Comparison of ENCODE assay signal across 21 mouse cellular contexts in the genomic region with DNA sequence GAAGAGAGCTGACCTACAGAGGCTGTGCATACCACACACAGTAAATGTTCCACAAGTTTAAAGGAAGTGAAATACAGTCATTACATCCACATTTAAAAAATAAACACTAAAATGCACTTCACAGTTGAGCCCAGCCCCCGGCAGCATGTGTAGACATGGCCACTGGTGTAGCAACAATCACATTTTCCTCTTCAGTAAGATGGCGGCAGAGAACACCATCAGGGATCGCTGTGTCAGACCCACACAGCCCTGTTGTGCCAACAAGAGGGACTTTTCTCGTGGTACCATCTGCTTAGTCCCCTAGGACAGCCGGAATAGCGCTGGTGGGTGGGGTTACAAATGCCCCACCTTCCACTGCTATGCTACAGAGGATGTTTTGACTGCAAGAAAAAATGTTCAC.
"Had no signal": no experiment of that assay in that cellular context is flagged by ENCODE, and none has a peak within 500 bp of the region (broad histone marks: within the 10 kb centered on the region; RNA-seq: fewer than 3 reads in every experiment).

No protein-coding gene starts in this region.

- H3K9ac ChIP-seq: heart, embryonic 12.5 days; hindbrain, embryonic 13.5 days; hindbrain, embryonic 15.5 days; kidney, embryonic 15.5 days; limb, embryonic 12.5 days; liver, embryonic 12.5 days; liver, embryonic 14.5 days had no signal

- DNase-seq: gastrocnemius, postnatal 14 days; gastrocnemius, postnatal 36 days; heart, adult 18-20 months; heart, postnatal 10 days; kidney, adult 11 months; kidney, adult 2 months; kidney, adult 9 months; kidney, postnatal 14 days; kidney, postnatal 36 days; layer of hippocampus, adult 9-11 months; layer of hippocampus, postnatal 36 days had no signal

- H3K4me3 ChIP-seq: heart, embryonic 12.5 days; hindbrain, embryonic 13.5 days; hindbrain, embryonic 15.5 days; kidney, embryonic 15.5 days; limb, embryonic 10.5 days; limb, embryonic 12.5 days; liver, embryonic 12.5 days had no signal

- H3K4me2 ChIP-seq: heart, embryonic 12.5 days; hindbrain, embryonic 13.5 days; hindbrain, embryonic 15.5 days; kidney, embryonic 15.5 days; limb, embryonic 12.5 days; liver, embryonic 12.5 days had no signal

- H3K27ac ChIP-seq: hindbrain, embryonic 13.5 days; hindbrain, embryonic 15.5 days; hindbrain, postnatal 0 days; kidney, embryonic 15.5 days; kidney, postnatal 0 days; limb, embryonic 10.5 days; limb, embryonic 12.5 days; liver, embryonic 12.5 days; liver, embryonic 14.5 days had no signal

- H3K4me1 ChIP-seq: heart, embryonic 12.5 days; hindbrain, embryonic 13.5 days; hindbrain, embryonic 15.5 days; kidney, embryonic 15.5 days; limb, embryonic 10.5 days; limb, embryonic 12.5 days; liver, embryonic 12.5 days had no signal

- H3K27me3 ChIP-seq: heart, embryonic 12.5 days; hindbrain, embryonic 13.5 days; hindbrain, embryonic 15.5 days; kidney, embryonic 15.5 days; limb, embryonic 12.5 days; liver, embryonic 12.5 days had no signal

- ATAC-seq: hindbrain, postnatal 0 days; liver, embryonic 12.5 days had no signal

- H3K9me3 ChIP-seq: hindbrain, embryonic 13.5 days; hindbrain, embryonic 15.5 days; kidney, embryonic 15.5 days; limb, embryonic 10.5 days; liver, embryonic 12.5 days had no signal
